Mouse (Mus musculus): ENCODE data around the gene Ppfia1. TPM values are rescaled to one million over a fixed set of nuclear protein-coding genes. Genes with fewer than 3 reads are reported as not detected.

The Ppfia1 gene
- polyA plus RNA-seq, 1 experiment from 2014 or later: 21.8 TPM

GRCm38 (mm10) chr7:144571598-144571997, 18.1 kb upstream of the Ppfia1 start:
- H3K27me3 ChIP-seq: no peaks in the 10 kb centered on the region
- H3K27ac ChIP-seq: no peak overlapping the region
- H3K36me3 ChIP-seq: no peaks in the 10 kb centered on the region
- H3K9me3 ChIP-seq (replicated peaks): no peaks in the 10 kb centered on the region
- H3K4me1 ChIP-seq (replicated peaks): peaks cover 10% of the 10 kb centered on the region
- H3K4me2 ChIP-seq: no peak overlapping the region
- no peak overlapping the region for H3K4me3 ChIP-seq
- no peak overlapping the region for H3K9ac ChIP-seq
- no peak for ATAC-seq (replicated peaks; ENCODE audit: insufficient number of reproducible peaks, insufficient read depth, low FRiP score, low read depth)

GRCm38 (mm10) chr7:144569428-144569827, 15.9 kb upstream of the Ppfia1 start:
- H3K27ac ChIP-seq: peak overlapping the region; percentile 48; the same call in 1 of the 2 replicates
- no peak overlapping the region for H3K4me2 ChIP-seq
- H3K36me3 ChIP-seq: no peaks in the 10 kb centered on the region
- no peak overlapping the region for H3K4me3 ChIP-seq
- H3K9me3 ChIP-seq (replicated peaks): no peaks in the 10 kb centered on the region
- H3K9ac ChIP-seq: no peak overlapping the region
- peak; percentile 67 for ATAC-seq (replicated peaks; ENCODE audit: insufficient number of reproducible peaks, insufficient read depth, low FRiP score, low read depth)
- H3K4me1 ChIP-seq (replicated peaks): peaks cover 11% of the 10 kb centered on the region
- 33% methylated on average over 7 of the region's 7 CpGs for WGBS
- H3K27me3 ChIP-seq: no peaks in the 10 kb centered on the region

GRCm38 (mm10) chr7:144568091-144568490, 14.6 kb upstream of the Ppfia1 start:
- Histone ChIP-seq H3K27me3 (no peaks in the 10 kb centered on the region), H3K27ac (no peak overlapping the region), H3K4me2 (no peak overlapping the region), H3K9me3 (replicated peaks) (no peaks in the 10 kb centered on the region), H3K4me1 (replicated peaks) (peaks cover 21% of the 10 kb centered on the region), H3K4me3 (no peak overlapping the region), H3K9ac (no peak overlapping the region), H3K36me3 (no peaks in the 10 kb centered on the region)
- ATAC-seq (replicated peaks; ENCODE audit: insufficient number of reproducible peaks, insufficient read depth, low FRiP score, low read depth): no peak

- Histone ChIP-seq H3K27me3 (no peaks in the 10 kb centered on the region), H3K9me3 (replicated peaks) (no peaks in the 10 kb centered on the region), H3K4me2 (no peak overlapping the region), H3K27ac (no peak overlapping the region), H3K4me3 (no peak overlapping the region), H3K9ac (no peak overlapping the region), H3K4me1 (replicated peaks) (peaks cover 21% of the 10 kb centered on the region), H3K36me3 (no peaks in the 10 kb centered on the region)
- no peak for ATAC-seq (replicated peaks; ENCODE audit: insufficient number of reproducible peaks, insufficient read depth, low FRiP score, low read depth)
- 64% methylated on average over 3 of the region's 3 CpGs for WGBS
These were observed 13.6 kb upstream of the Ppfia1 start for GRCm38 (mm10) chr7:144566921-144567682.

- Histone ChIP-seq H3K9me3 (replicated peaks) (no peaks in the 10 kb centered on the region), H3K36me3 (no peaks in the 10 kb centered on the region), H3K4me2 (no peak overlapping the region), H3K27ac (no peak overlapping the region), H3K9ac (no peak overlapping the region), H3K4me3 (no peak overlapping the region), H3K4me1 (replicated peaks) (peaks cover 11% of the 10 kb centered on the region; the same call in 1 of the 2 replicates), H3K27me3 (no peaks in the 10 kb centered on the region)
- ATAC-seq (replicated peaks; ENCODE audit: insufficient number of reproducible peaks, insufficient read depth, low FRiP score, low read depth): peak; percentile 1; the same call in 1 of the 2 replicates
- WGBS: 49% methylated on average over 9 of the region's 9 CpGs
These were observed 10.1 kb upstream of the Ppfia1 start for GRCm38 (mm10) chr7:144563456-144564155.

- no peak for ATAC-seq (replicated peaks; ENCODE audit: insufficient number of reproducible peaks, insufficient read depth, low FRiP score, low read depth)
- H3K4me2 ChIP-seq: no peak overlapping the region
- H3K9me3 ChIP-seq (replicated peaks): no peaks in the 10 kb centered on the region
- no peaks in the 10 kb centered on the region for H3K36me3 ChIP-seq
- H3K27ac ChIP-seq: no peak overlapping the region
- WGBS: 21% methylated on average over 3 of the region's 3 CpGs
- H3K4me3 ChIP-seq: no peak overlapping the region
- peaks cover 11% of the 10 kb centered on the region; the same call in 1 of the 2 replicates for H3K4me1 ChIP-seq (replicated peaks)
- H3K9ac ChIP-seq: no peak overlapping the region
- H3K27me3 ChIP-seq: no peaks in the 10 kb centered on the region
These were observed 8.5 kb upstream of the Ppfia1 start for GRCm38 (mm10) chr7:144562016-144562415.

GRCm38 (mm10) chr7:144560594-144560993, 7.1 kb upstream of the Ppfia1 start:
- H3K36me3 ChIP-seq: no peaks in the 10 kb centered on the region
- no peaks in the 10 kb centered on the region for H3K9me3 ChIP-seq (replicated peaks)
- whole genome bisulfite sequencing: 81% methylated on average over 4 of the region's 4 CpGs
- no peaks in the 10 kb centered on the region for H3K27me3 ChIP-seq
- H3K4me2 ChIP-seq: no peak overlapping the region
- no peak overlapping the region for H3K4me3 ChIP-seq
- H3K27ac ChIP-seq: no peak overlapping the region
- no peak overlapping the region for H3K9ac ChIP-seq
- ATAC-seq (replicated peaks; ENCODE audit: insufficient number of reproducible peaks, insufficient read depth, low FRiP score, low read depth): no peak
- peaks cover 11% of the 10 kb centered on the region; the same call in 1 of the 2 replicates for H3K4me1 ChIP-seq (replicated peaks)

GRCm38 (mm10) chr7:144558552-144558951, 5.0 kb upstream of the Ppfia1 start:
- Histone ChIP-seq H3K27me3 (no peaks in the 10 kb centered on the region), H3K9me3 (replicated peaks) (no peaks in the 10 kb centered on the region), H3K4me2 (no peak overlapping the region), H3K36me3 (no peaks in the 10 kb centered on the region), H3K4me1 (replicated peaks) (peaks cover 7% of the 10 kb centered on the region; the same call in 1 of the 2 replicates), H3K27ac (no peak overlapping the region), H3K9ac (no peak overlapping the region), H3K4me3 (no peak overlapping the region)
- WGBS: 57% methylated on average over 6 of the region's 6 CpGs
- ATAC-seq (replicated peaks; ENCODE audit: insufficient number of reproducible peaks, insufficient read depth, low FRiP score, low read depth): no peak

GRCm38 (mm10) chr7:144554123-144554472, 569 bp upstream of the Ppfia1 start:
- no peak for ATAC-seq (replicated peaks; ENCODE audit: insufficient number of reproducible peaks, insufficient read depth, low FRiP score, low read depth)
- Histone ChIP-seq H3K9ac (peak overlapping the region; percentile 54), H3K4me2 (peak overlapping the region; percentile 74), H3K4me1 (replicated peaks) (peaks cover 23% of the 10 kb centered on the region), H3K4me3 (peak overlapping the region; percentile 91), H3K27me3 (no peaks in the 10 kb centered on the region), H3K9me3 (replicated peaks) (no peaks in the 10 kb centered on the region), H3K27ac (no peak overlapping the region), H3K36me3 (peaks cover 27% of the 10 kb centered on the region)
- 25% methylated on average over 8 of the region's 8 CpGs for WGBS

GRCm38 (mm10) chr7:144552274-144552673, 1.3 kb downstream of the Ppfia1 start:
- H3K4me3 ChIP-seq: peak overlapping the region; percentile 91
- WGBS: 82% methylated on average over 8 of the region's 8 CpGs

GRCm38 (mm10) chr7:144550811-144551210, 2.7 kb downstream of the Ppfia1 start:
- Histone ChIP-seq H3K36me3 (peaks cover 28% of the 10 kb centered on the region), H3K4me2 (no peak overlapping the region), H3K9ac (no peak overlapping the region), H3K4me3 (no peak overlapping the region), H3K27me3 (no peaks in the 10 kb centered on the region), H3K4me1 (replicated peaks) (peaks cover 25% of the 10 kb centered on the region), H3K27ac (no peak overlapping the region), H3K9me3 (replicated peaks) (no peaks in the 10 kb centered on the region)
- ATAC-seq (replicated peaks; ENCODE audit: insufficient number of reproducible peaks, insufficient read depth, low FRiP score, low read depth): no peak
- 45% methylated on average over 1 of the region's 1 CpGs for WGBS

More at GRCm38 (mm10) chr7:144552274-144552673, 1.3 kb downstream of the Ppfia1 start:
- Histone ChIP-seq H3K4me2 (peak overlapping the region; percentile 70), H3K9me3 (replicated peaks) (no peaks in the 10 kb centered on the region), H3K9ac (peak overlapping the region; percentile 94), H3K27me3 (no peaks in the 10 kb centered on the region), H3K36me3 (peaks cover 28% of the 10 kb centered on the region), H3K4me1 (replicated peaks) (peaks cover 23% of the 10 kb centered on the region), H3K27ac (no peak overlapping the region)
- no peak for ATAC-seq (replicated peaks; ENCODE audit: insufficient number of reproducible peaks, insufficient read depth, low FRiP score, low read depth)
